Mouse (Mus musculus) heart, embryonic 12.5 days (tissue): ENCODE results near the gene Gm10721. TPM values are rescaled to one million over a fixed set of nuclear protein-coding genes. Genes with fewer than 3 reads are reported as not detected.
"Not testable (repeated sequence)": the region's sequence is repeated elsewhere in the genome, so short reads cannot be mapped to it uniquely, and the experiment has no call there.

Experiments
- ATAC-seq: fragments of 200-750 bp; cut with Nextera tagmentation; 2 replicates; pipeline ENCODE4 v1.8.0; 2017; ENCODE audit warnings: moderate TSS enrichment, moderate library complexity; ENCODE audit not compliant: insufficient number of reproducible peaks, low FRiP score
- H3K27ac ChIP-seq: fragments of 300-500 bp; sonication (generic); 2 replicates; pipeline ENCODE4 v1.5.1; 2016; ENCODE audit warnings: mild to moderate bottlenecking, moderate library complexity; ENCODE audit not compliant: poor library complexity, severe bottlenecking
- H3K27me3 ChIP-seq: fragments of 300-500 bp; sonication (generic); replicated peaks from 2 replicates; pipeline ENCODE4 v1.6.1; 2016; ENCODE audit warnings: mild to moderate bottlenecking, moderate library complexity
- H3K36me3 ChIP-seq: fragments of 300-500 bp; sonication (generic); 2 replicates; pipeline ENCODE4 v1.6.1; 2016; ENCODE audit warnings: mild to moderate bottlenecking, moderate library complexity
- H3K4me1 ChIP-seq: fragments of 300-500 bp; sonication (generic); replicated peaks from 2 replicates; pipeline ENCODE4 v1.6.1; 2016; ENCODE audit warnings: mild to moderate bottlenecking
- H3K4me2 ChIP-seq: fragments of 300-500 bp; sonication (generic); 2 replicates; pipeline ENCODE4 v1.6.1; 2016; ENCODE audit warnings: mild to moderate bottlenecking, moderate library complexity
- H3K4me3 ChIP-seq: fragments of 300-500 bp; sonication (generic); 2 replicates; pipeline ENCODE4 v1.5.1; 2016; ENCODE audit warnings: mild to moderate bottlenecking
- H3K9ac ChIP-seq: fragments of 300-500 bp; sonication (generic); 2 replicates; pipeline ENCODE4 v1.6.1; 2016; ENCODE audit warnings: mild to moderate bottlenecking, moderate library complexity
- H3K9me3 ChIP-seq: fragments of 300-500 bp; sonication (generic); replicated peaks from 2 replicates; pipeline ENCODE4 v1.6.1; 2016; ENCODE audit warnings: mild to moderate bottlenecking, moderate library complexity
- WGBS: fragments of 180-500 bp; shearing (Covaris S2); methylation state at CpG from one replicate; pipeline ENCODE4 v1.1.7; 2016; 5-methylcytosine and 5-hydroxymethylcytosine counted together
- polyA plus RNA-seq: library from polyadenylated mRNA; unstranded; fragments of >200 nt; fragmentation: Nextera tagmentation; extraction: Ambion mirVana; gene quantifications from 2 replicates; pipeline ENCODE4 v1.2.1, GENCODE M21; 2016

The Gm10721 gene
- polyA plus RNA-seq = not detected in 2 replicates

- H3K27me3 ChIP-seq = not testable (repeated sequence)
- ATAC-seq = peak; percentile 63
- no CpG with 5 or more reads among the region's 11 CpGs for WGBS
These were observed at the start of gene Gm10721 for GRCm38 (mm10) chr9:3012733-3013279. Gene Gm10721 (plus strand): TSS chr9:3013140.

GRCm38 (mm10) chr9:3000445-3000972 lies 12.4 kb upstream of the Gm10721 start, which contains the start of gene Gm10722:
Gene Gm10722 (plus strand): TSS chr9:3000922.
- not testable (repeated sequence) for H3K9me3 ChIP-seq, H3K4me2 ChIP-seq, H3K9ac ChIP-seq, H3K4me1 ChIP-seq, H3K36me3 ChIP-seq, ATAC-seq, H3K4me3 ChIP-seq, H3K27me3 ChIP-seq, H3K27ac ChIP-seq
- WGBS = 66% methylated on average over 12 of the region's 12 CpGs

More at GRCm38 (mm10) chr9:3012733-3013279, at the start of gene Gm10721:
- not testable (repeated sequence) for H3K9ac ChIP-seq, H3K4me1 ChIP-seq, H3K4me3 ChIP-seq, H3K27ac ChIP-seq, H3K36me3 ChIP-seq, H3K4me2 ChIP-seq, H3K9me3 ChIP-seq

- H3K4me2 ChIP-seq, H3K36me3 ChIP-seq, H3K27me3 ChIP-seq, H3K9me3 ChIP-seq, H3K4me3 ChIP-seq, H3K9ac ChIP-seq, ATAC-seq, H3K27ac ChIP-seq, H3K4me1 ChIP-seq: not testable (repeated sequence)
- WGBS = 61% methylated on average over 8 of the region's 8 CpGs
These were observed 11.9 kb upstream of the Gm10721 start for GRCm38 (mm10) chr9:3001006-3001405.

GRCm38 (mm10) chr9:3001948-3002659 lies 10.8 kb upstream of the Gm10721 start:
- not testable (repeated sequence) for H3K9ac ChIP-seq, H3K4me3 ChIP-seq, H3K27me3 ChIP-seq, H3K9me3 ChIP-seq, H3K36me3 ChIP-seq, H3K4me2 ChIP-seq, H3K4me1 ChIP-seq
- 0 out of 2 replicates have a peak overlapping the region, but pooled peaks have one; percentile 0 for H3K27ac ChIP-seq
- 64% methylated on average over 9 of the region's 11 CpGs for WGBS
- peak; percentile 86 for ATAC-seq

GRCm38 (mm10) chr9:3002794-3003396 lies 10.0 kb upstream of the Gm10721 start, which contains the start of gene Gm11168:
Gene Gm11168 (plus strand): TSS chr9:3003346.
- not testable (repeated sequence) for H3K4me3 ChIP-seq, H3K4me2 ChIP-seq, H3K36me3 ChIP-seq, H3K27me3 ChIP-seq, H3K4me1 ChIP-seq, H3K9ac ChIP-seq, H3K9me3 ChIP-seq, ATAC-seq
- 69% methylated on average over 6 of the region's 14 CpGs for WGBS
- H3K27ac ChIP-seq = 0 out of 2 replicates have a peak within 1 kb of the TSS, but pooled peaks have one; percentile 0

GRCm38 (mm10) chr9:3006179-3006578 lies 6.8 kb upstream of the Gm10721 start:
- ATAC-seq, H3K4me2 ChIP-seq, H3K36me3 ChIP-seq, H3K9me3 ChIP-seq, H3K9ac ChIP-seq, H3K4me3 ChIP-seq, H3K27me3 ChIP-seq, H3K4me1 ChIP-seq, H3K27ac ChIP-seq: not testable (repeated sequence)
- WGBS = 76% methylated on average over 1 of the region's 5 CpGs

GRCm38 (mm10) chr9:3006636-3007035 lies 6.3 kb upstream of the Gm10721 start:
- H3K36me3 ChIP-seq, H3K9ac ChIP-seq, H3K4me3 ChIP-seq, H3K4me2 ChIP-seq, H3K27ac ChIP-seq, H3K4me1 ChIP-seq, H3K9me3 ChIP-seq, H3K27me3 ChIP-seq: not testable (repeated sequence)
- peak; percentile 79 for ATAC-seq
- WGBS = 66% methylated on average over 8 of the region's 8 CpGs

GRCm38 (mm10) chr9:3007272-3007671 lies 5.7 kb upstream of the Gm10721 start:
- not testable (repeated sequence) for H3K36me3 ChIP-seq, H3K4me1 ChIP-seq, H3K9me3 ChIP-seq, H3K4me3 ChIP-seq, H3K27me3 ChIP-seq, ATAC-seq, H3K9ac ChIP-seq, H3K27ac ChIP-seq, H3K4me2 ChIP-seq
- WGBS = 76% methylated on average over 8 of the region's 9 CpGs

- H3K4me1 ChIP-seq, H3K4me2 ChIP-seq, H3K27me3 ChIP-seq, H3K27ac ChIP-seq, H3K9ac ChIP-seq, H3K36me3 ChIP-seq, H3K4me3 ChIP-seq, H3K9me3 ChIP-seq: not testable (repeated sequence)
- WGBS = no CpG with 5 or more reads among the region's 5 CpGs
- ATAC-seq = peak; percentile 37
These were observed 3.6 kb upstream of the Gm10721 start for GRCm38 (mm10) chr9:3009331-3009730.

GRCm38 (mm10) chr9:3012054-3012621 lies 802 bp upstream of the Gm10721 start:
- not testable (repeated sequence) for H3K4me3 ChIP-seq, H3K4me2 ChIP-seq, ATAC-seq, H3K27ac ChIP-seq, H3K4me1 ChIP-seq, H3K9ac ChIP-seq, H3K36me3 ChIP-seq, H3K9me3 ChIP-seq, H3K27me3 ChIP-seq
- whole genome bisulfite sequencing = 84% methylated on average over 3 of the region's 7 CpGs

GRCm38 (mm10) chr9:3015354-3015753 lies 2.4 kb downstream of the Gm10721 start, which contains the start of gene Gm10720:
Gene Gm10720 (plus strand): TSS chr9:3015654.
- not testable (repeated sequence) for H3K27me3 ChIP-seq, H3K4me2 ChIP-seq, H3K36me3 ChIP-seq, H3K9ac ChIP-seq, H3K4me3 ChIP-seq, H3K9me3 ChIP-seq, ATAC-seq, H3K27ac ChIP-seq, H3K4me1 ChIP-seq
- WGBS = 64% methylated on average over 5 of the region's 9 CpGs
